8 mouse cellular contexts compared by ENCODE assay signal in the genomic region with DNA sequence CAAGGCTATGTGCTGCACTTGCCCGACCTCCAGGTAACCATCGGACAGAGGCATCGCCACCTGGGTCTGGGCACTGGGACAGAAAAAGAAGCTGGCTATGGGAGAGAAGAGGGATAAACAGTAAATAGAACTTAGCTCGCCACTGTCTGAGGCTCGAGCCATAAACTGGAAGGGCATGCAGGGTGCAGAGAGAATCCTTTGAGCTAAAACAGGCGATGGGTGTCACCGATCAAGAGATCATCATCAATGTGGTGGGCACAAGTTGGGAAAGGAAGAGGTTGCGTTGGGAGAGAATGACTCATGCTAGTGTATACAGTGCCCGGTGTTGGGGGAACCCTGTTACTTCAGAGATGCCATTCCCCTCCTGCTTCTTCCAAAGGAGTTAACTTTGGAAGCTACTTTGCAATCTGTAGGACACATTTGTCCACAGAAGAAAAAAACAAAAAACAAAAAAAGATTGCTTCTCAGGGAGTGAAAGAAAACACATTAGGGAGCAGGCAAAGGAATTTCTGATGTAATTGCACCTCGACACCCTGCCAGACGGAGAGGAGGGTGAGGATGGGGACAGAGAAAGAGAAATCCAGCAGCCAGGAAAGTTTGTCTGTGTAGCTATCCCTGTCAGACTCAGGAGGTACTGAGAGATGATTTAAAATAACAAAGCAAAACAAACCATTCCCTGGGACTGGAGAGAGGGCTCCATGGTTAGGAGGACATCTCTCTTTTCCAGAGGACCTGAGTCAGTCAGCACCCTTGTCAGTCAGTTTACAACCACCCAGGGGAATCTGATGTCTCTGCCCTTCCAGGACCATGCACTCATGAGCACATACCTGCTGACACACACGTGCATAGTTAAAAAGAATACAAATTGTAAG. TPM values are rescaled to one million over a fixed set of nuclear protein-coding genes. Genes with fewer than 3 reads are reported as not detected.
DNase-seq lines count a peak whose midpoint lies in the region; ATAC-seq and TF ChIP-seq lines count a peak whose summit lies in the region.

No protein-coding gene starts in this region.

- H3K9ac ChIP-seq in kidney, embryonic 14.5 days (ENCODE audit: low read depth, low read length), result peak overlapping the region; percentile 71
- peak overlapping the region; percentile 57 for H3K9ac ChIP-seq in hindbrain, embryonic 12.5 days
- H3K9ac ChIP-seq in midbrain, embryonic 12.5 days (replicated peaks), result peak overlapping the region; percentile 68

- no peak for TF ChIP-seq CTCF in cortical plate, adult 2 months (IDR thresholded peaks at IDR 0.05; ENCODE audit: extremely low read depth, insufficient read depth, low read length)

- peak overlapping the region; percentile 55 for H3K4me3 ChIP-seq in kidney, embryonic 14.5 days (ENCODE audit: low read length)
- H3K4me3 ChIP-seq in cortical plate, adult 2 months (ENCODE audit: insufficient read depth, low read length), result peak overlapping the region; percentile 11; the same call in 1 of the 2 replicates
- H3K4me3 ChIP-seq in hindbrain, embryonic 12.5 days, result peak overlapping the region; percentile 38
- H3K4me3 ChIP-seq in midbrain, embryonic 12.5 days, result peak overlapping the region; percentile 50

- WGBS in kidney, embryonic 14.5 days, result 18% methylated on average over 12 of the region's 12 CpGs
- WGBS in hindbrain, embryonic 12.5 days, result 34% methylated on average over 12 of the region's 12 CpGs
- WGBS in midbrain, embryonic 12.5 days, result 35% methylated on average over 12 of the region's 12 CpGs

- DNase-seq in kidney, adult 11 months, result no peak
- no peak for DNase-seq in left cerebral cortex, postnatal 10 days (ENCODE audit: extremely low spot score in 1 of 2, low spot score in 2 of 2)
- DNase-seq in cerebellum, adult 11 months, result no peak
- DNase-seq in thymus, postnatal 25 days, result no peak

- no peaks in the 10 kb centered on the region for H3K9me3 ChIP-seq in kidney, embryonic 14.5 days (ENCODE audit: control insufficient read depth, low read length)
- H3K9me3 ChIP-seq in hindbrain, embryonic 12.5 days (replicated peaks), result no peaks in the 10 kb centered on the region
- H3K9me3 ChIP-seq in midbrain, embryonic 12.5 days, result no peaks in the 10 kb centered on the region

- TF ChIP-seq POLR2A in cortical plate, adult 2 months (IDR thresholded peaks at IDR 0.05; ENCODE audit: extremely low read depth, insufficient read depth, low read length), result no peak

- no peak overlapping the region for H3K27ac ChIP-seq in kidney, embryonic 14.5 days (ENCODE audit: low read depth, low read length)
- H3K27ac ChIP-seq in cortical plate, adult 2 months (ENCODE audit: insufficient read depth, low read length), result no peak overlapping the region
- H3K27ac ChIP-seq in hindbrain, embryonic 12.5 days, result no peak overlapping the region
- H3K27ac ChIP-seq in midbrain, embryonic 12.5 days (replicated peaks), result no peak overlapping the region

- peak overlapping the region; percentile 86 for H3K4me2 ChIP-seq in kidney, embryonic 14.5 days (replicated peaks; ENCODE audit: low read depth, low read length)
- H3K4me2 ChIP-seq in hindbrain, embryonic 12.5 days (replicated peaks), result peak overlapping the region; percentile 73
- H3K4me2 ChIP-seq in midbrain, embryonic 12.5 days (replicated peaks), result peak overlapping the region; percentile 88

- H3K36me3 ChIP-seq in kidney, embryonic 14.5 days (ENCODE audit: control insufficient read depth, insufficient read depth, low read length), result no peaks in the 10 kb centered on the region
- no peaks in the 10 kb centered on the region for H3K36me3 ChIP-seq in hindbrain, embryonic 12.5 days
- H3K36me3 ChIP-seq in midbrain, embryonic 12.5 days, result no peaks in the 10 kb centered on the region

- H3K27me3 ChIP-seq in kidney, embryonic 14.5 days (ENCODE audit: control insufficient read depth, insufficient read depth, low read length), result no peaks in the 10 kb centered on the region
- peaks cover 10% of the 10 kb centered on the region; the same call in 1 of the 2 replicates for H3K27me3 ChIP-seq in hindbrain, embryonic 12.5 days
- H3K27me3 ChIP-seq in midbrain, embryonic 12.5 days, result peaks cover 17% of the 10 kb centered on the region

- 0 out of 2 replicates have a peak, but pooled peaks cover 6% of the 10 kb centered on the region for H3K4me1 ChIP-seq in kidney, embryonic 14.5 days (ENCODE audit: control insufficient read depth, insufficient read depth, low read length)
- no peaks in the 10 kb centered on the region for H3K4me1 ChIP-seq in cortical plate, adult 2 months (ENCODE audit: control insufficient read depth, insufficient read depth, low read length)
- H3K4me1 ChIP-seq in hindbrain, embryonic 12.5 days, result peaks cover 11% of the 10 kb centered on the region; the same call in 1 of the 2 replicates
- peaks cover 13% of the 10 kb centered on the region for H3K4me1 ChIP-seq in midbrain, embryonic 12.5 days

- 0 out of 2 replicates have a peak, but pooled peaks have one; percentile 14 for ATAC-seq in kidney, embryonic 14.5 days (ENCODE audit: low FRiP score, low TSS enrichment)
- no peak for ATAC-seq in hindbrain, embryonic 12.5 days (ENCODE audit: low FRiP score)
- no peak for ATAC-seq in midbrain, embryonic 12.5 days (ENCODE audit: low FRiP score, low read depth)

- intact Hi-C loops in left cerebral cortex, postnatal 10 days (cut with DNase I), result no loop called here

RNA-seq across cellular contexts. Expression of a gene that starts 0.7 kb away (rescaled TPM):
- 6.3 and 8.1 TPM in 2 replicates for polyA plus RNA-seq in kidney, embryonic 14.5 days (2014; fragmentation: Nextera tagmentation; extraction: Ambion mirVana)
- polyA plus RNA-seq in cortical plate, adult 2 months (2012; rRNA removed), result 9.9 and 12.5 TPM in 2 replicates
- 3.2 and 4.6 TPM in 2 replicates for polyA plus RNA-seq in hindbrain, embryonic 12.5 days (2016; fragmentation: Nextera tagmentation; extraction: Ambion mirVana)
- polyA plus RNA-seq in midbrain, embryonic 12.5 days (2016; fragmentation: Nextera tagmentation; extraction: Ambion mirVana), result 4.2 and 5.8 TPM in 2 replicates
- total RNA-seq in left cerebral cortex, postnatal 10 days (2021), result 1 to 10 TPM in 1 of 2 experiments, under 1 TPM in 1; 0.75 to 1.3 TPM

RNA-seq across cellular contexts. Expression of a gene that starts 34.9 kb away (rescaled TPM):
- polyA plus RNA-seq in kidney, embryonic 14.5 days (2014; fragmentation: Nextera tagmentation; extraction: Ambion mirVana), result 0.13 and 0.15 TPM in 2 replicates
- polyA plus RNA-seq in cortical plate, adult 2 months (2012; rRNA removed), result 0.06 and 0.13 TPM in 2 replicates
- 0.21 and 0.38 TPM in 2 replicates for polyA plus RNA-seq in hindbrain, embryonic 12.5 days (2016; fragmentation: Nextera tagmentation; extraction: Ambion mirVana)
- not detected in 2 replicates for polyA plus RNA-seq in midbrain, embryonic 12.5 days (2016; fragmentation: Nextera tagmentation; extraction: Ambion mirVana)
- not detected for total RNA-seq in left cerebral cortex, postnatal 10 days (2021)

RNA-seq across cellular contexts. Expression of a gene that starts 52.5 kb away (rescaled TPM):
- polyA plus RNA-seq in kidney, embryonic 14.5 days (2014; fragmentation: Nextera tagmentation; extraction: Ambion mirVana), result 13.4 and 26.1 TPM in 2 replicates
- 17.0 and 17.7 TPM in 2 replicates for polyA plus RNA-seq in cortical plate, adult 2 months (2012; rRNA removed)
- 27.1 and 36.5 TPM in 2 replicates for polyA plus RNA-seq in hindbrain, embryonic 12.5 days (2016; fragmentation: Nextera tagmentation; extraction: Ambion mirVana)
- 43.7 and 51.9 TPM in 2 replicates for polyA plus RNA-seq in midbrain, embryonic 12.5 days (2016; fragmentation: Nextera tagmentation; extraction: Ambion mirVana)
- total RNA-seq in left cerebral cortex, postnatal 10 days (2021), result 10 to 100 TPM; 21.3 to 28.2 TPM

RNA-seq across cellular contexts. Expression of a gene that starts 57.6 kb away (rescaled TPM):
- polyA plus RNA-seq in kidney, embryonic 14.5 days (2014; fragmentation: Nextera tagmentation; extraction: Ambion mirVana), result 3.1 and 3.4 TPM in 2 replicates
- 1.2 and 2.2 TPM in 2 replicates for polyA plus RNA-seq in cortical plate, adult 2 months (2012; rRNA removed)
- 9.6 and 11.4 TPM in 2 replicates for polyA plus RNA-seq in hindbrain, embryonic 12.5 days (2016; fragmentation: Nextera tagmentation; extraction: Ambion mirVana)
- polyA plus RNA-seq in midbrain, embryonic 12.5 days (2016; fragmentation: Nextera tagmentation; extraction: Ambion mirVana), result 5.0 and 7.9 TPM in 2 replicates
- total RNA-seq in left cerebral cortex, postnatal 10 days (2021), result 1 to 10 TPM; 1.2 to 1.7 TPM
